Mouse (Mus musculus) CH12.LX (cell line): ENCODE data around the gene Snx10. TPM values are rescaled to one million over a fixed set of nuclear protein-coding genes. Genes with fewer than 3 reads are reported as not detected.

Experiments used
- DNase-seq: peaks from one replicate; pipeline ENCODE4 v3.0.0-alpha.2; 2013; ENCODE audit errors: extremely low read depth
- H3K27ac ChIP-seq: 2 replicates; pipeline ENCODE4 v1.5.1; 2012; ENCODE audit warnings: low read depth, mild to moderate bottlenecking, control low read depth, moderate library complexity; ENCODE audit not compliant: insufficient read depth
- H3K27me3 ChIP-seq: replicated peaks from 2 replicates; pipeline ENCODE3; 2012; ENCODE audit warnings: inconsistent platforms
- H3K36me3 ChIP-seq, 2 experiments: replicated peaks in 1 of 2; 2 replicates each; pipeline versions ENCODE3 to v1.6.1; 2012; ENCODE audit warnings: inconsistent platforms in 1 of 2, low read length in 1 of 2, mild to moderate bottlenecking in 1 of 2, mixed read lengths in 1 of 2, moderate library complexity in 1 of 2; ENCODE audit not compliant: control insufficient read depth in 1 of 2, insufficient read depth in 1 of 2
- H3K4me1 ChIP-seq, 2 experiments: 2 replicates each; pipeline ENCODE4 v1.6.1; 2012; ENCODE audit warnings: inconsistent platforms in 1 of 2, moderate library complexity in 1 of 2; ENCODE audit not compliant: insufficient read depth in 2 of 2, control insufficient read depth in 1 of 2
- H3K4me2 ChIP-seq: 2 replicates; pipeline ENCODE4 v1.6.1; 2012; ENCODE audit warnings: low read depth, mild to moderate bottlenecking, control low read depth; ENCODE audit not compliant: poor library complexity, insufficient read depth, severe bottlenecking
- H3K4me3 ChIP-seq, 3 experiments: fragments of 150-350 bp in 1 of 3; sonication (generic) in 1 of 3; replicated peaks in 1 of 3; 2 replicates each; pipeline versions ENCODE3 to v1.5.1; 2011 to 2012; ENCODE audit warnings: low read depth in 2 of 3, low read length in 2 of 3, mild to moderate bottlenecking in 2 of 3, moderate library complexity in 2 of 3, control low read depth in 1 of 3, improper control_type of control experiment in 1 of 3, inconsistent platforms in 1 of 3, mixed read lengths in 1 of 3; ENCODE audit not compliant: poor library complexity in 1 of 3
- H3K79me2 ChIP-seq: replicated peaks from 2 replicates; pipeline ENCODE4 v1.6.1; 2012; ENCODE audit warnings: mild to moderate bottlenecking, moderate library complexity; ENCODE audit not compliant: control insufficient read depth, poor library complexity, insufficient read depth, severe bottlenecking; ENCODE audit errors: extremely low read depth
- H3K9ac ChIP-seq: 2 replicates; pipeline ENCODE4 v1.6.1; 2012; ENCODE audit warnings: low read depth, mild to moderate bottlenecking, control low read depth, moderate library complexity; ENCODE audit not compliant: insufficient read depth
- H3K9me3 ChIP-seq: replicated peaks from 2 replicates; pipeline ENCODE3; 2012; ENCODE audit warnings: low read length, inconsistent platforms, mixed read lengths
- CHD1 ChIP-seq: IDR thresholded peaks from 2 replicates; pipeline ENCODE4 v1.6.1; 2012; ENCODE audit warnings: low read depth, low read length, improper control_type of control experiment, inconsistent platforms
- CTCF ChIP-seq, 2 experiments: IDR thresholded peaks in 1 of 2; conservative IDR thresholded peaks in 1 of 2; 2 replicates each; pipeline ENCODE4 v1.5.1; 2011 to 2012; ENCODE audit warnings: low read depth in 2 of 2, low read length in 2 of 2, improper control_type of control experiment in 1 of 2, inconsistent platforms in 1 of 2, mild to moderate bottlenecking in 1 of 2, moderate library complexity in 1 of 2
- EP300 ChIP-seq: IDR thresholded peaks from 2 replicates; pipeline ENCODE4 v1.6.1; 2011; ENCODE audit warnings: low read length, improper control_type of control experiment
- GABPA ChIP-seq: IDR thresholded peaks from 2 replicates; pipeline ENCODE4 v1.6.1; 2012; ENCODE audit warnings: low read depth, low read length, improper control_type of control experiment, inconsistent platforms; ENCODE audit not compliant: insufficient replicate concordance
- MAZ ChIP-seq: IDR thresholded peaks from 2 replicates; pipeline ENCODE4 v1.6.1; 2012; ENCODE audit warnings: low read depth, mild to moderate bottlenecking, inconsistent platforms, low read length, improper control_type of control experiment, moderate library complexity
- MEF2A ChIP-seq: IDR thresholded peaks from 2 replicates; pipeline ENCODE4 v1.6.1; 2014; ENCODE audit warnings: low read depth, mild to moderate bottlenecking, inconsistent platforms, low read length, improper control_type of control experiment, borderline replicate concordance
- SIN3A ChIP-seq: IDR thresholded peaks from 2 replicates; pipeline ENCODE4 v1.6.1; 2012; ENCODE audit warnings: low read length, improper control_type of control experiment, inconsistent platforms
- SMC3 ChIP-seq: IDR thresholded peaks from 2 replicates; pipeline ENCODE4 v1.6.1; 2011; ENCODE audit warnings: low read depth, low read length, improper control_type of control experiment
- TBP ChIP-seq: conservative IDR thresholded peaks from 2 replicates; pipeline ENCODE4 v1.6.1; 2011; ENCODE audit warnings: low read depth, low read length, improper control_type of control experiment
- TCF12 ChIP-seq: IDR thresholded peaks from 2 replicates; pipeline ENCODE4 v1.6.1; 2014; ENCODE audit warnings: low read depth, mild to moderate bottlenecking, inconsistent platforms, low read length, improper control_type of control experiment
- UBTF ChIP-seq: IDR thresholded peaks from 2 replicates; pipeline ENCODE4 v1.6.1; 2012; ENCODE audit warnings: low read depth, mild to moderate bottlenecking, inconsistent platforms, low read length, improper control_type of control experiment, moderate library complexity
- USF1 ChIP-seq: IDR thresholded peaks from 2 replicates; pipeline ENCODE4 v1.6.1; 2014; ENCODE audit warnings: low read depth, mild to moderate bottlenecking, inconsistent platforms, low read length, improper control_type of control experiment
- USF2 ChIP-seq: conservative IDR thresholded peaks from 2 replicates; pipeline ENCODE4 v1.6.1; 2011; ENCODE audit warnings: low read depth, low read length, improper control_type of control experiment
- ZC3H11A ChIP-seq: IDR thresholded peaks from 2 replicates; pipeline ENCODE4 v1.6.1; 2012; ENCODE audit warnings: low read depth, mild to moderate bottlenecking, inconsistent platforms, low read length, improper control_type of control experiment
- ZKSCAN1 ChIP-seq: IDR thresholded peaks from 2 replicates; pipeline ENCODE4 v1.6.1; 2012; ENCODE audit warnings: low read depth, inconsistent platforms, low read length, improper control_type of control experiment, borderline replicate concordance
- ZNF384 ChIP-seq: IDR thresholded peaks from 2 replicates; pipeline ENCODE4 v1.6.1; 2012; ENCODE audit warnings: low read depth, low read length, improper control_type of control experiment, inconsistent platforms
- dilution Hi-C: fragments of 300-500 bp; cut with MboI; formaldehyde crosslinking; loops from 2 replicates; pipeline ENCODE4 v1.14.3; 2020; ENCODE audit warnings: low sequenced_read_pairs; ENCODE audit not compliant: extremely low pct_unique_long_range_greater_than_20kb, extremely low pct_ligation_motif_present
- in situ Hi-C: fragments of 300-500 bp; cut with MboI; formaldehyde crosslinking; loops from 3 replicates; pipeline ENCODE4 v1.14.3; 2019; ENCODE audit warnings: low sequenced_read_pairs, low pct_ligation_motif_present, low pct_unique_long_range_greater_than_20kb, mixed read lengths
- polyA plus RNA-seq: library from polyadenylated mRNA; unstranded; fragments of >175 nt; gene quantifications from 2 replicates; pipeline ENCODE4 v1.2.1, GENCODE M21; 2012; ENCODE audit warnings: low read depth; ENCODE audit not compliant: insufficient read length
- total RNA-seq, 2 experiments: library from RNA; depleted of rRNA; stranded (reverse); fragments of 300-350 nt in 1 of 2; fragments of >200 nt in 1 of 2; gene quantifications; 2 replicates each; pipeline ENCODE4 v1.2.3; 2012 to 2014

Snx10 gene
- total and polyA plus RNA-seq, 3 experiments: 27.6 to 84.7 (median 46.2) TPM

DNA sequence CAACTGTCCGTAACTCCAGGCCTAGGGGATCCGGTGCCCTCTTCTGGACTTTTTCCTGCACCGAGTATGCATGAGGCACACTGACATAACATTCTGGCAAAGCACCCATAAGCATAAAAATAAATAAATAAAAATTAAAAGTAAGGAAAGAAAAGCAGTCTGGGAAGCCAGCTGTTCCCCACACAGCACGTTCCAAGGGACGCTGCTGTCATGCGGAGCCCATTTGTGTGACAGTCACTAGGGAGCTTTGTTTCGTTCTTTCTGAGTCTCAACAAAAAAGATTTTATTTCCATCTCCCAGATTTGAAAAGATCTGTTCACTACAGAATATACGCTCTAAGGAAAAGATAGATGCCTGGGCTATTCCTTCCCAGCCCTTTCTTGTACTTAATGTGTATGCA lies 45.4 kb downstream of the Snx10 start:
- peaks cover 0 to 12% of the 10 kb centered on the region in 2 experiments; a peak in 2 of 4 replicates for H3K4me1 ChIP-seq
- H3K9me3 ChIP-seq: no peaks in the 10 kb centered on the region
- in situ Hi-C loops: no loop called here
- dilution Hi-C loops: no loop called here
- DNase-seq: no peak
- H3K27me3 ChIP-seq: no peaks in the 10 kb centered on the region
- no peak overlapping the region for H3K4me3 ChIP-seq
- no peaks in the 10 kb centered on the region for H3K79me2 ChIP-seq
- H3K9ac ChIP-seq: no peak overlapping the region
- TF ChIP-seq CTCF (conservative IDR thresholded peaks at IDR 0.05 in 1 of 2, IDR thresholded peaks at IDR 0.05 in 1 of 2; ENCODE audit: low read depth in 2 of 2, low read length in 2 of 2) (no peak), ZKSCAN1 (no peak), TCF12 (no peak), CHD1 (no peak), TBP (no peak), MAZ (no peak), EP300 (no peak), USF2 (no peak), SMC3 (no peak), MEF2A (no peak), ZC3H11A (no peak), ZNF384 (no peak), SIN3A (no peak), USF1 (no peak)
- TF ChIP-seq, all 38 proteins: peak for 0
- Histone ChIP-seq H3K4me2 (no peak overlapping the region), H3K36me3 (peaks cover 0 to 57% of the 10 kb centered on the region in 2 experiments), H3K27ac (no peak overlapping the region)

DNA sequence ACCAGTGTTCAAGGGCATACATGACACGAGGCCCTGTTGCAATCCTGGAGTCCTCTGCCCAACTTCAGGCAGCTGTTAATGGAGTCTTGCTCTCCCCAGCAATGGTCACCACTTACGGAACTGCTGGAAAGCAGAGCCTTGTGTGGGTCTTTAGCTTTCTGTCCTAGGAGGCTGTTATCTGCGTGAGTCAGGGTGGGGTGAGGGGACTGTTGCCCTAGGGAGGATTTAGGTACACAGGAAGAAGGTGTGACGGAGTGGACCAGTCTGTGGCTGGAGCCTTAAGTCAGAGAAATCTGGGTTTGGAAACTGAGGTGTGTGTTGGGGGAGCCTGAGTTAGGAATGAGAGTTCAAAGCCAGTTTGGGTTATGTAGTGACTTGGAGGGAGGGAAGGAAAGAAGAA lies 49.4 kb downstream of the Snx10 start:
- no peaks in the 10 kb centered on the region for H3K9me3 ChIP-seq
- peaks cover 5 to 64% of the 10 kb centered on the region in 2 experiments for H3K36me3 ChIP-seq
- dilution Hi-C loops: no loop called here
- H3K4me3 ChIP-seq: no peak overlapping the region
- H3K27me3 ChIP-seq: no peaks in the 10 kb centered on the region
- no peaks in the 10 kb centered on the region for H3K79me2 ChIP-seq
- H3K27ac ChIP-seq: no peak overlapping the region
- H3K4me1 ChIP-seq: peaks cover 0 to 13% of the 10 kb centered on the region in 2 experiments; a peak in 2 of 4 replicates
- TF ChIP-seq UBTF (no peak), GABPA (no peak), TCF12 (no peak)
- TF ChIP-seq, all 38 proteins: peak for 0
- no peak for DNase-seq
- Histone ChIP-seq H3K9ac (no peak overlapping the region), H3K4me2 (no peak overlapping the region)
- in situ Hi-C loops: loop anchor here (10.0 kb wide), 1 partner anchor 368 kb away; no protein-coding TSS in a partner anchor
